Mouse (Mus musculus): ENCODE results near the gene Snrpg. TPM values are rescaled to one million over a fixed set of nuclear protein-coding genes. Genes with fewer than 3 reads are reported as not detected.

Snrpg gene
- total and polyA plus RNA-seq, 3 experiments: 761 to 1,339 (median 796) TPM

DNA sequence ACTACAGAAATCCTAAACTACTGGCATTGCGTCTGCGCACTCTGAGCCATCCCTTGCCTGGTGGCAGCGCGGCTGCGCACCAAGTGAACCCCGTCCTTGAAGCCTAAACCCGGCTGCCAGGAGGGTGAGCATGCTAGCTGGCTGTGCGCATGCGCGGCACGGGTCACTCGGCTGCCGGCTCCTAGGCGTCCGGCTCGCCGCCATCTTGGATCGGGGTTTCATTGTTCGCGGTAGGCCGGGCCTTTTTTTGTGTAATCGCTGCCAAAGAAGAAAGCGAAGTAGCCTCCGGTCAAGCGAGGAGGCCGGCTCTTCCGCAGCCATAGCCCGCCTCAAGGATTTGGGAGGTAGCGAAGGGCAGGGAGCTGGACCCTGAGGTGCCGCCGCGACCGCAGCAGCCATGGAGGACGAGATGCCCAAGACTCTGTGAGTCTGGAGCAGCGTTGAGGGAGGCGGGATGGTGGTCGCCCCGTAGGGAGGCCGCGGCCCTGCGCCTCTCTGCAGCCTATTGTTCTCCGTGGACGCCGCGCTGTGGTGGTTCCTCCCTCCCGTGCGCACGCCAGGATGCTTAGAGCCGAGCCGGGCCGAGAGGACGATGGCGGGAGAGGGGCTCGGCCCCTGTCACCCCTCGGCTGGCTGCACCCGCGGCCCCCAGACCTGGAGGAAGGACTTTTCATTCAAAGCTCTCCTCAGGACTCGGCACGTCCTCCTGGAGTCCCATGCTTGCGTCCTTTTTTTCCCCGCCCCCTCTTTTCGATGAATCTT is 33.2 kb downstream of the Snrpg start, which contains the start of gene Tia1 (continued):
- TF ChIP-seq MAX (IDR thresholded peaks at IDR 0.05; ENCODE audit: low read length): peak; percentile 46; the same call in 1 of the 2 replicates
- TF ChIP-seq USF2 (IDR thresholded peaks at IDR 0.05; ENCODE audit: borderline replicate concordance in 1 of 2, insufficient read depth in 1 of 2, low read depth in 1 of 2, low read length in 2 of 2): no peak
- TF ChIP-seq CHD1 (IDR thresholded peaks at IDR 0.05; ENCODE audit: low read depth, low read length): no peak
- TF ChIP-seq MXI1 (IDR thresholded peaks at IDR 0.05; ENCODE audit: low read depth, low read length): peak; percentile 47
- TF ChIP-seq MYC (IDR thresholded peaks at IDR 0.05; ENCODE audit: low read depth, low read length): peak; percentile 18; the same call in 1 of the 2 replicates
- peak; percentile 19; the same call in 1 of the 2 replicates for TF ChIP-seq SIN3A (IDR thresholded peaks at IDR 0.05; ENCODE audit: low read length)
- no peak for TF ChIP-seq ZNF384 (IDR thresholded peaks at IDR 0.05; ENCODE audit: low read depth, low read length)
- no peak for TF ChIP-seq RAD21 (IDR thresholded peaks at IDR 0.05; ENCODE audit: low read depth, low read length)
- TF ChIP-seq JUND (IDR thresholded peaks at IDR 0.05; ENCODE audit: low read depth, low read length): no peak
- TF ChIP-seq USF1 (IDR thresholded peaks at IDR 0.05; ENCODE audit: low read depth, low read length): peak; percentile 32
- TF ChIP-seq UBTF (IDR thresholded peaks at IDR 0.05; ENCODE audit: borderline replicate concordance, insufficient read depth, low read depth, low read length): no peak
- peak; percentile 27; the same call in 1 of the 2 replicates for TF ChIP-seq ETS1 (IDR thresholded peaks at IDR 0.05; ENCODE audit: low read depth, low read length)
- TF ChIP-seq EP300 (IDR thresholded peaks at IDR 0.05; ENCODE audit: low read depth in 1 of 2, low read length in 2 of 2): no peak

- H3K9ac ChIP-seq (ENCODE audit: control insufficient read depth, low read depth, low read length, poor library complexity, severe bottlenecking): peak overlapping the region; percentile 94
- no peaks in the 10 kb centered on the region for H3K9me3 ChIP-seq (replicated peaks; ENCODE audit: insufficient read depth, low read length)
- H3K79me2 ChIP-seq (ENCODE audit: control insufficient read depth, insufficient read depth, low read length, poor library complexity): peaks cover 27% of the 10 kb centered on the region
- peaks cover 0 to 8% of the 10 kb centered on the region in 2 experiments; a peak in 3 of 4 replicates for H3K4me1 ChIP-seq (ENCODE audit: control insufficient read depth in 1 of 2, insufficient read depth in 2 of 2, low read length in 2 of 2)
- no peak for TF ChIP-seq ZKSCAN1 (IDR thresholded peaks at IDR 0.05; ENCODE audit: low read depth, low read length)
- TF ChIP-seq HCFC1 (IDR thresholded peaks at IDR 0.05; ENCODE audit: low read depth, low read length): 0 out of 2 replicates have a peak, but pooled peaks have one; percentile 29
- no peak for TF ChIP-seq CHD2 (IDR thresholded peaks at IDR 0.05; ENCODE audit: low read length)
- no peak for TF ChIP-seq POLR2AphosphoS5 (IDR thresholded peaks at IDR 0.05; ENCODE audit: borderline replicate concordance, low read depth, low read length)
- TF ChIP-seq USF1 (IDR thresholded peaks at IDR 0.05; ENCODE audit: low read depth, low read length): no peak
- peak; percentile 19; the same call in 1 of the 2 replicates for TF ChIP-seq MXI1 (IDR thresholded peaks at IDR 0.05; ENCODE audit: low read depth, low read length)
- TF ChIP-seq CHD1 (IDR thresholded peaks at IDR 0.05; ENCODE audit: low read depth, low read length): peak; percentile 82
- peak; percentile 67 for TF ChIP-seq SIN3A (IDR thresholded peaks at IDR 0.05; ENCODE audit: low read length)
- no peak for TF ChIP-seq ELF1 (IDR thresholded peaks at IDR 0.05; ENCODE audit: low read depth, low read length)
- no peak for TF ChIP-seq GABPA (IDR thresholded peaks at IDR 0.05; ENCODE audit: low read depth, low read length)
- no peak for TF ChIP-seq RAD21 (IDR thresholded peaks at IDR 0.05; ENCODE audit: low read depth, low read length)
- 0 out of 2 replicates have a peak, but pooled peaks have one; percentile 11 for TF ChIP-seq NRF1 (IDR thresholded peaks at IDR 0.05; ENCODE audit: insufficient read depth, low read depth, low read length, poor library complexity, severe bottlenecking)
- TF ChIP-seq UBTF (IDR thresholded peaks at IDR 0.05; ENCODE audit: borderline replicate concordance, insufficient read depth, low read depth, low read length): no peak
- 0 out of 2 replicates have a peak, but pooled peaks have one; percentile 23 for TF ChIP-seq ETS1 (IDR thresholded peaks at IDR 0.05; ENCODE audit: low read depth, low read length)
- no peak for TF ChIP-seq POLR2AphosphoS2 (IDR thresholded peaks at IDR 0.05; ENCODE audit: low read length)
- no peak for TF ChIP-seq GATA1 (IDR thresholded peaks at IDR 0.05; ENCODE audit: low read depth, low read length)
- no peak for TF ChIP-seq BHLHE40 (IDR thresholded peaks at IDR 0.05; ENCODE audit: borderline replicate concordance, low read depth, low read length)
- no peak for TF ChIP-seq MYB (IDR thresholded peaks at IDR 0.05; ENCODE audit: low read depth, low read length)
- TF ChIP-seq E2F4 (IDR thresholded peaks at IDR 0.05; ENCODE audit: borderline replicate concordance, low read depth, low read length): no peak
- no peak for TF ChIP-seq EP300 (IDR thresholded peaks at IDR 0.05; ENCODE audit: low read depth in 1 of 2, low read length in 2 of 2)
- no peak for TF ChIP-seq JUND (IDR thresholded peaks at IDR 0.05; ENCODE audit: low read depth, low read length)
- no peak for TF ChIP-seq ZC3H11A (IDR thresholded peaks at IDR 0.05; ENCODE audit: low read depth, low read length)
- peak; percentile 29; the same call in 1 of the 2 replicates for TF ChIP-seq TCF12 (IDR thresholded peaks at IDR 0.05; ENCODE audit: low read depth, low read length)
- TF ChIP-seq RCOR1 (IDR thresholded peaks at IDR 0.05; ENCODE audit: low read depth, low read length): no peak
- TF ChIP-seq ZNF384 (IDR thresholded peaks at IDR 0.05; ENCODE audit: low read depth, low read length): no peak; the same call in 1 of the 2 replicates
- peak overlapping the region; percentile 80 to 83 for H3K4me3 ChIP-seq (ENCODE audit: control insufficient read depth in 1 of 2, insufficient read depth in 1 of 2, low read depth in 2 of 2, low read length in 2 of 2)
- peak; percentile 66 for DNase-seq (ENCODE audit: low read depth, low spot score)
- H3K36me3 ChIP-seq (ENCODE audit: control insufficient read depth in 1 of 2, insufficient read depth in 2 of 2, low read length in 2 of 2): peaks cover 0 to 18% of the 10 kb centered on the region in 2 experiments; a peak in 3 of 4 replicates
- H3K27me3 ChIP-seq (ENCODE audit: control insufficient read depth in 1 of 2, insufficient read depth in 2 of 2, low read length in 2 of 2): no peaks in the 10 kb centered on the region
- peak overlapping the region; percentile 39 for H3K27ac ChIP-seq (ENCODE audit: control insufficient read depth, low read depth, low read length)
Measured at GRCm38 (mm10) chr6:86404996-86405395, 33.9 kb downstream of the Snrpg start.
